Mouse (Mus musculus) hindbrain, embryonic 12.5 days (tissue): ENCODE data around the gene Camta1. TPM values are rescaled to one million over a fixed set of nuclear protein-coding genes. Genes with fewer than 3 reads are reported as not detected.

Experiments
- ATAC-seq: fragments of 200-750 bp; cut with Nextera tagmentation; 2 replicates; pipeline ENCODE4 v1.8.0; 2017; ENCODE audit warnings: moderate TSS enrichment; ENCODE audit not compliant: low FRiP score
- H3K27ac ChIP-seq: fragments of 300-500 bp; sonication (generic); 2 replicates; pipeline ENCODE4 v1.5.1; 2016; ENCODE audit warnings: mild to moderate bottlenecking
- H3K27me3 ChIP-seq: fragments of 300-500 bp; sonication (generic); 2 replicates; pipeline ENCODE4 v1.6.1; 2016; ENCODE audit warnings: mild to moderate bottlenecking
- H3K36me3 ChIP-seq: fragments of 300-500 bp; sonication (generic); 2 replicates; pipeline ENCODE4 v1.6.1; 2016; ENCODE audit warnings: mild to moderate bottlenecking
- H3K4me1 ChIP-seq: fragments of 300-500 bp; sonication (generic); 2 replicates; pipeline ENCODE4 v1.6.1; 2016
- H3K4me2 ChIP-seq: fragments of 300-500 bp; sonication (generic); replicated peaks from 2 replicates; pipeline ENCODE4 v1.6.1; 2016; ENCODE audit warnings: mild to moderate bottlenecking
- H3K4me3 ChIP-seq: fragments of 300-500 bp; sonication (generic); 2 replicates; pipeline ENCODE4 v1.5.1; 2016; ENCODE audit warnings: mild to moderate bottlenecking
- H3K9ac ChIP-seq: fragments of 300-500 bp; sonication (generic); 2 replicates; pipeline ENCODE4 v1.6.1; 2016; ENCODE audit warnings: mild to moderate bottlenecking, moderate library complexity
- H3K9me3 ChIP-seq: fragments of 300-500 bp; sonication (generic); replicated peaks from 2 replicates; pipeline ENCODE4 v1.6.1; 2016; ENCODE audit warnings: mild to moderate bottlenecking
- WGBS: fragments of 180-500 bp; shearing (Covaris S2); methylation state at CpG from one replicate; pipeline ENCODE4 v1.1.7; 2016; 5-methylcytosine and 5-hydroxymethylcytosine counted together
- polyA plus RNA-seq: library from polyadenylated mRNA; unstranded; fragments of >200 nt; fragmentation: Nextera tagmentation; extraction: Ambion mirVana; gene quantifications from 2 replicates; pipeline ENCODE4 v1.2.1, GENCODE M21; 2016

Gene Camta1
- polyA plus RNA-seq, 1 experiment from 2014 or later = 136 TPM

GRCm38 (mm10) chr4:151334951-151335742, 526.5 kb downstream of the Camta1 start:
- ATAC-seq = no peak
- Histone ChIP-seq H3K4me3 (no peak overlapping the region), H3K27ac (no peak overlapping the region), H3K9me3 (no peaks in the 10 kb centered on the region), H3K4me2 (no peak overlapping the region), H3K9ac (no peak overlapping the region), H3K27me3 (peaks cover 6% of the 10 kb centered on the region; the same call in 1 of the 2 replicates), H3K36me3 (no peaks in the 10 kb centered on the region), H3K4me1 (peaks cover 11% of the 10 kb centered on the region)
- 46% methylated on average over 23 of the region's 23 CpGs for WGBS

- ATAC-seq = no peak
- no peaks in the 10 kb centered on the region for H3K9me3 ChIP-seq
- H3K4me1 ChIP-seq = peaks cover 4% of the 10 kb centered on the region
- no peaks in the 10 kb centered on the region for H3K36me3 ChIP-seq
- no peak overlapping the region for H3K4me3 ChIP-seq
- 73% methylated on average over 19 of the region's 19 CpGs for WGBS
- peak overlapping the region; percentile 32; the same call in 1 of the 2 replicates for H3K9ac ChIP-seq
- no peaks in the 10 kb centered on the region for H3K27me3 ChIP-seq
- no peak overlapping the region for H3K4me2 ChIP-seq
- H3K27ac ChIP-seq = peak overlapping the region; percentile 0; the same call in 1 of the 2 replicates
Observed at GRCm38 (mm10) chr4:151332074-151332849, 529.4 kb downstream of the Camta1 start.

- Histone ChIP-seq H3K4me3 (no peak overlapping the region), H3K4me2 (no peak overlapping the region), H3K27ac (no peak overlapping the region), H3K27me3 (no peaks in the 10 kb centered on the region), H3K4me1 (peaks cover 4% of the 10 kb centered on the region), H3K9ac (no peak overlapping the region), H3K9me3 (no peaks in the 10 kb centered on the region), H3K36me3 (no peaks in the 10 kb centered on the region)
- ATAC-seq = no peak
- WGBS = 62% methylated on average over 8 of the region's 8 CpGs
Observed at GRCm38 (mm10) chr4:151330983-151331382, 530.7 kb downstream of the Camta1 start.

- Histone ChIP-seq H3K27me3 (no peaks in the 10 kb centered on the region), H3K9ac (no peak overlapping the region), H3K4me3 (no peak overlapping the region), H3K36me3 (no peaks in the 10 kb centered on the region), H3K9me3 (no peaks in the 10 kb centered on the region), H3K4me1 (peaks cover 4% of the 10 kb centered on the region), H3K4me2 (no peak overlapping the region), H3K27ac (no peak overlapping the region)
- 87% methylated on average over 6 of the region's 6 CpGs for WGBS
- ATAC-seq = no peak
Observed at GRCm38 (mm10) chr4:151328071-151328470, 533.6 kb downstream of the Camta1 start.

GRCm38 (mm10) chr4:151326971-151327686, 534.5 kb downstream of the Camta1 start:
- no peak for ATAC-seq
- Histone ChIP-seq H3K9ac (no peak overlapping the region), H3K4me2 (no peak overlapping the region), H3K27me3 (no peaks in the 10 kb centered on the region), H3K4me1 (no peaks in the 10 kb centered on the region), H3K4me3 (no peak overlapping the region), H3K36me3 (no peaks in the 10 kb centered on the region), H3K9me3 (no peaks in the 10 kb centered on the region), H3K27ac (no peak overlapping the region)
- WGBS = 89% methylated on average over 8 of the region's 8 CpGs

GRCm38 (mm10) chr4:151316428-151316827, 545.2 kb downstream of the Camta1 start:
- Histone ChIP-seq H3K27ac (no peak overlapping the region), H3K27me3 (no peaks in the 10 kb centered on the region; the same call in 1 of the 2 replicates), H3K9me3 (no peaks in the 10 kb centered on the region), H3K4me2 (no peak overlapping the region), H3K4me3 (no peak overlapping the region), H3K4me1 (peaks cover 3% of the 10 kb centered on the region; the same call in 1 of the 2 replicates), H3K9ac (no peak overlapping the region), H3K36me3 (no peaks in the 10 kb centered on the region)
- ATAC-seq = no peak
- WGBS = 80% methylated on average over 10 of the region's 10 CpGs

- no peak for ATAC-seq
- H3K4me1 ChIP-seq = peaks cover 9% of the 10 kb centered on the region
- no peak overlapping the region for H3K9ac ChIP-seq
- H3K27me3 ChIP-seq = no peaks in the 10 kb centered on the region; the same call in 1 of the 2 replicates
- H3K36me3 ChIP-seq = no peaks in the 10 kb centered on the region
- no peaks in the 10 kb centered on the region for H3K9me3 ChIP-seq
- no peak overlapping the region for H3K4me2 ChIP-seq
- WGBS = 68% methylated on average over 10 of the region's 10 CpGs
- H3K4me3 ChIP-seq = no peak overlapping the region
- no peak overlapping the region for H3K27ac ChIP-seq
Observed at GRCm38 (mm10) chr4:151315726-151316125, 546.0 kb downstream of the Camta1 start.

GRCm38 (mm10) chr4:151310773-151311172, 550.9 kb downstream of the Camta1 start:
- Histone ChIP-seq H3K27me3 (no peaks in the 10 kb centered on the region), H3K9me3 (no peaks in the 10 kb centered on the region), H3K4me2 (no peak overlapping the region), H3K27ac (no peak overlapping the region), H3K4me1 (peaks cover 24% of the 10 kb centered on the region), H3K9ac (no peak overlapping the region), H3K36me3 (no peaks in the 10 kb centered on the region), H3K4me3 (no peak overlapping the region)
- no peak for ATAC-seq
- 87% methylated on average over 8 of the region's 8 CpGs for WGBS

- H3K4me3 ChIP-seq = no peak overlapping the region
- no peaks in the 10 kb centered on the region for H3K9me3 ChIP-seq
- no peak overlapping the region for H3K4me2 ChIP-seq
- no peak overlapping the region for H3K9ac ChIP-seq
- peak; percentile 35; the same call in 1 of the 2 replicates for ATAC-seq
- peak overlapping the region; percentile 19 for H3K27ac ChIP-seq
- H3K27me3 ChIP-seq = no peaks in the 10 kb centered on the region
- WGBS = 44% methylated on average over 12 of the region's 12 CpGs
- peaks cover 24% of the 10 kb centered on the region for H3K4me1 ChIP-seq
- no peaks in the 10 kb centered on the region for H3K36me3 ChIP-seq
Observed at GRCm38 (mm10) chr4:151310056-151310685, 551.5 kb downstream of the Camta1 start.

GRCm38 (mm10) chr4:151306890-151307289, 554.8 kb downstream of the Camta1 start:
- H3K9me3 ChIP-seq = no peaks in the 10 kb centered on the region
- peaks cover 36% of the 10 kb centered on the region for H3K4me1 ChIP-seq
- H3K4me2 ChIP-seq = no peak overlapping the region
- no peak overlapping the region for H3K27ac ChIP-seq
- no peak for ATAC-seq
- no peaks in the 10 kb centered on the region for H3K27me3 ChIP-seq
- 91% methylated on average over 11 of the region's 11 CpGs for WGBS
- no peak overlapping the region for H3K9ac ChIP-seq
- H3K36me3 ChIP-seq = no peaks in the 10 kb centered on the region
- no peak overlapping the region for H3K4me3 ChIP-seq

GRCm38 (mm10) chr4:151306311-151306765, 555.3 kb downstream of the Camta1 start:
- WGBS = 68% methylated on average over 11 of the region's 11 CpGs
- ATAC-seq = no peak
- 0 out of 2 replicates have a peak overlapping the region, but pooled peaks have one; percentile 42 for H3K27ac ChIP-seq
- H3K36me3 ChIP-seq = no peaks in the 10 kb centered on the region
- peaks cover 2% of the 10 kb centered on the region; the same call in 1 of the 2 replicates for H3K27me3 ChIP-seq
- H3K4me1 ChIP-seq = peaks cover 34% of the 10 kb centered on the region
- H3K9me3 ChIP-seq = no peaks in the 10 kb centered on the region
- no peak overlapping the region for H3K4me2 ChIP-seq
- no peak overlapping the region for H3K9ac ChIP-seq
- no peak overlapping the region for H3K4me3 ChIP-seq
